Comparison of ENCODE assay signal across 24 mouse cellular contexts in genomic region chr1:39846031-39846550, GRCm38 (mm10). TPM values are rescaled to one million over a fixed set of nuclear protein-coding genes. Genes with fewer than 3 reads are reported as not detected.
DNase-seq lines count a peak whose midpoint lies in the region; ATAC-seq and TF ChIP-seq lines count a peak whose summit lies in the region.
"Had no signal": no experiment of that assay in that cellular context is flagged by ENCODE, and none has a peak within 500 bp of the region (broad histone marks: within the 10 kb centered on the region; RNA-seq: fewer than 3 reads in every experiment).

No protein-coding gene starts in this region.

- H3K9me3 ChIP-seq in kidney, embryonic 15.5 days (replicated peaks): no peaks in the 10 kb centered on the region
- H3K9me3 ChIP-seq: forebrain, embryonic 15.5 days; hindbrain, embryonic 10.5 days; lung, embryonic 15.5 days had no signal

- TF ChIP-seq CTCF in embryonic fibroblast, embryonic 13.5 days (IDR thresholded peaks at IDR 0.05; ENCODE audit: borderline replicate concordance, insufficient read depth, low read length): no peak

- no peak for DNase-seq in kidney, adult 8-10 months
- DNase-seq in ovary, adult 18-20 months (ENCODE audit: low spot score): peak; percentile 48
- no peak for DNase-seq in ovary, postnatal 14 days (ENCODE audit: low spot score)
- peak; percentile 2 for DNase-seq in heart, postnatal 25 days (ENCODE audit: low spot score)
- no peak for DNase-seq in natural killer cell, adult 2 months (ENCODE audit: low spot score in 2 of 2)
- no peak for DNase-seq in lung, postnatal 10 days
- DNase-seq: adrenal gland, postnatal 36 days; cerebellum, adult 9-10 months; gastrocnemius, postnatal 36 days; kidney, adult 18-20 months; midbrain, embryonic 14.5 days; right cerebral cortex, postnatal 14 days; thymus, postnatal 36 days had no signal

- H3K36me3 ChIP-seq in kidney, embryonic 15.5 days: no peaks in the 10 kb centered on the region
- H3K36me3 ChIP-seq: forebrain, embryonic 15.5 days; hindbrain, embryonic 10.5 days; lung, embryonic 15.5 days had no signal

- no peak for TF ChIP-seq POLR2A in embryonic fibroblast, embryonic 13.5 days (IDR thresholded peaks at IDR 0.05; ENCODE audit: low read depth, low read length)

- H3K27me3 ChIP-seq in kidney, embryonic 15.5 days: no peaks in the 10 kb centered on the region
- H3K27me3 ChIP-seq: forebrain, embryonic 15.5 days; lung, embryonic 15.5 days had no signal

- H3K4me3 ChIP-seq in kidney, embryonic 15.5 days (replicated peaks): no peak overlapping the region
- H3K4me3 ChIP-seq in embryonic fibroblast, embryonic 13.5 days (ENCODE audit: insufficient read depth, low read length): no peak overlapping the region
- H3K4me3 ChIP-seq: erythroblast, embryonic 14.5 days; forebrain, embryonic 15.5 days; hindbrain, embryonic 10.5 days; lung, embryonic 15.5 days had no signal

- peaks cover 17% of the 10 kb centered on the region for H3K4me1 ChIP-seq in kidney, embryonic 15.5 days
- H3K4me1 ChIP-seq in embryonic fibroblast, embryonic 13.5 days (ENCODE audit: control insufficient read depth, insufficient read depth, low read length): no peaks in the 10 kb centered on the region
- H3K4me1 ChIP-seq: forebrain, embryonic 15.5 days; lung, embryonic 15.5 days had no signal

- H3K9ac ChIP-seq in kidney, embryonic 15.5 days: no peak overlapping the region
- H3K9ac ChIP-seq: forebrain, embryonic 15.5 days; lung, embryonic 15.5 days had no signal

- WGBS in kidney, embryonic 15.5 days: 29% methylated on average over 4 of the region's 4 CpGs

- no peak; the same call in 1 of the 2 replicates for ATAC-seq in kidney, embryonic 15.5 days (replicated peaks; ENCODE audit: low FRiP score)
- ATAC-seq: forebrain, embryonic 15.5 days had no signal

- H3K4me2 ChIP-seq in kidney, embryonic 15.5 days: no peak overlapping the region
- H3K4me2 ChIP-seq: forebrain, embryonic 15.5 days; lung, embryonic 15.5 days had no signal

- intact Hi-C loops in heart, postnatal 25 days (cut with DNase I): no loop called here

- H3K27ac ChIP-seq in kidney, embryonic 15.5 days: peak overlapping the region; percentile 64
- H3K27ac ChIP-seq in embryonic fibroblast, embryonic 13.5 days (ENCODE audit: insufficient read depth, low read length): peak overlapping the region; percentile 15; the same call in 1 of the 2 replicates
- H3K27ac ChIP-seq: forebrain, embryonic 15.5 days; hindbrain, embryonic 10.5 days; lung, embryonic 15.5 days; stomach, postnatal 0 days had no signal

RNA-seq across cellular contexts. Expression of gene Gm3646, which starts 41.0 kb away (rescaled TPM):
- not detected in 2 replicates for polyA plus RNA-seq in kidney, embryonic 15.5 days (2015; fragmentation: Nextera tagmentation; extraction: Ambion mirVana)
- not detected in 2 replicates for polyA plus RNA-seq in embryonic fibroblast, embryonic 13.5 days (2011; ENCODE audit: insufficient read length, low read depth, missing spikeins)
- total RNA-seq in heart, postnatal 25 days (2021): 1 to 10 TPM; 5.8 to 9.4 TPM
- total RNA-seq: adrenal gland, postnatal 36 days; left cerebral cortex, postnatal 10 days; liver, adult 2 months; megakaryocyte progenitor cell, adult 5-6 weeks had no signal
- polyA plus RNA-seq: cortical plate, adult 2 months; erythroblast, embryonic 14.5 days; forebrain, embryonic 15.5 days; hindbrain, embryonic 10.5 days; liver, adult 2 months; lung, embryonic 15.5 days; midbrain, embryonic 14.5 days had no signal

RNA-seq across cellular contexts. Expression of gene Map4k4, which starts 54.6 kb away (rescaled TPM):
- polyA plus RNA-seq in kidney, embryonic 15.5 days (2015; fragmentation: Nextera tagmentation; extraction: Ambion mirVana): 31.0 and 33.5 TPM in 2 replicates
- polyA plus RNA-seq in embryonic fibroblast, embryonic 13.5 days (2011; ENCODE audit: insufficient read length, low read depth, missing spikeins): 259 and 286 TPM in 2 replicates
- total RNA-seq in heart, postnatal 25 days (2021): 100 to 1,000 TPM; 155 to 174 TPM

Comparison
In these comparisons a context has a peak if more than half of its experiments do, and no peak if none do; other contexts are left out.
1. DNase-seq: peak in ovary, adult 18-20 months (single experiment) and heart, postnatal 25 days (single experiment); none in kidney, adult 8-10 months (0 of 2), ovary, postnatal 14 days (single experiment), natural killer cell, adult 2 months (0 of 2) and lung, postnatal 10 days (single experiment).